Mouse (Mus musculus): ENCODE measurements around the gene Mthfr. TPM values are rescaled to one million over a fixed set of nuclear protein-coding genes. Genes with fewer than 3 reads are reported as not detected.

Gene Mthfr
- polyA plus RNA-seq, 1 experiment from 2014 or later: 18.7 TPM

Other genes starting within 250 kb of the Mthfr start
- 9.5 and 9.6 TPM in 2 replicates for gene Zfp984, start 229.3 kb upstream of the Mthfr start, polyA plus RNA-seq (2014; fragmentation: Nextera tagmentation; extraction: Ambion mirVana)
- 5.2 and 5.3 TPM in 2 replicates for gene Zfp933, start 190.7 kb upstream of the Mthfr start, polyA plus RNA-seq (2014; fragmentation: Nextera tagmentation; extraction: Ambion mirVana)
- gene Miip, start 170.3 kb upstream of the Mthfr start, polyA plus RNA-seq (2014; fragmentation: Nextera tagmentation; extraction: Ambion mirVana): 33.2 and 34.1 TPM in 2 replicates
- gene Fv1, start 170.1 kb upstream of the Mthfr start, polyA plus RNA-seq (2014; fragmentation: Nextera tagmentation; extraction: Ambion mirVana): 14.7 and 16.6 TPM in 2 replicates
- gene Mfn2, start 134.4 kb upstream of the Mthfr start, polyA plus RNA-seq (2014; fragmentation: Nextera tagmentation; extraction: Ambion mirVana): 20.7 and 23.7 TPM in 2 replicates
- 39.0 and 40.9 TPM in 2 replicates for gene Plod1, start 102.3 kb upstream of the Mthfr start, polyA plus RNA-seq (2014; fragmentation: Nextera tagmentation; extraction: Ambion mirVana)
- gene 2510039O18Rik, start 98.2 kb upstream of the Mthfr start, polyA plus RNA-seq (2014; fragmentation: Nextera tagmentation; extraction: Ambion mirVana): 17.4 and 19.7 TPM in 2 replicates
- not detected in 2 replicates for gene Nppb, start 53.3 kb upstream of the Mthfr start, polyA plus RNA-seq (2014; fragmentation: Nextera tagmentation; extraction: Ambion mirVana)
- gene Nppa, start 38.4 kb upstream of the Mthfr start, polyA plus RNA-seq (2014; fragmentation: Nextera tagmentation; extraction: Ambion mirVana): 0.31 and 2.0 TPM in 2 replicates
- gene Clcn6, start 256 bp upstream of the Mthfr start, polyA plus RNA-seq (2014; fragmentation: Nextera tagmentation; extraction: Ambion mirVana): 6.1 and 7.5 TPM in 2 replicates
- gene Agtrap, start 49.0 kb downstream of the Mthfr start, polyA plus RNA-seq (2014; fragmentation: Nextera tagmentation; extraction: Ambion mirVana): 9.2 and 10.5 TPM in 2 replicates
- gene Mad2l2, start 91.3 kb downstream of the Mthfr start, polyA plus RNA-seq (2014; fragmentation: Nextera tagmentation; extraction: Ambion mirVana): 91.8 and 104 TPM in 2 replicates
- gene Draxin, start 91.6 kb downstream of the Mthfr start, polyA plus RNA-seq (2014; fragmentation: Nextera tagmentation; extraction: Ambion mirVana): 2.0 and 2.5 TPM in 2 replicates
- 11.0 and 11.5 TPM in 2 replicates for gene Fbxo6, start 113.1 kb downstream of the Mthfr start, polyA plus RNA-seq (2014; fragmentation: Nextera tagmentation; extraction: Ambion mirVana)
- 10.4 and 12.2 TPM in 2 replicates for gene Fbxo44, start 121.4 kb downstream of the Mthfr start, polyA plus RNA-seq (2014; fragmentation: Nextera tagmentation; extraction: Ambion mirVana)
- gene Fbxo2, start 121.5 kb downstream of the Mthfr start, polyA plus RNA-seq (2014; fragmentation: Nextera tagmentation; extraction: Ambion mirVana): 0.58 and 1.0 TPM in 2 replicates
- 0.40 TPM in 2 replicates for gene Disp3, start 248.9 kb downstream of the Mthfr start, polyA plus RNA-seq (2014; fragmentation: Nextera tagmentation; extraction: Ambion mirVana)

Measured in limb, embryonic 11.5 days (tissue).